Mouse (Mus musculus) midbrain, embryonic 13.5 days (tissue): ENCODE data around the gene Grk5. TPM values are rescaled to one million over a fixed set of nuclear protein-coding genes. Genes with fewer than 3 reads are reported as not detected.
A peak's percentile ranks its signal among the peaks of the same experiment; 100 is the strongest.

Experiments used
- ATAC-seq: fragments of 200-750 bp; cut with Nextera tagmentation; 2 replicates; pipeline ENCODE4 v1.8.0; 2017; ENCODE audit warnings: mild to moderate bottlenecking, moderate TSS enrichment, moderate library complexity
- H3K27ac ChIP-seq: fragments of 300-500 bp; sonication (generic); 2 replicates; pipeline ENCODE4 v1.5.1; 2015; ENCODE audit warnings: inconsistent platforms, mild to moderate bottlenecking, moderate library complexity
- H3K27me3 ChIP-seq: fragments of 300-500 bp; sonication (generic); 2 replicates; pipeline ENCODE4 v1.6.1; 2015; ENCODE audit warnings: mild to moderate bottlenecking, inconsistent platforms
- H3K36me3 ChIP-seq: fragments of 300-500 bp; sonication (generic); 2 replicates; pipeline ENCODE4 v1.6.1; 2015; ENCODE audit warnings: mild to moderate bottlenecking, inconsistent platforms
- H3K4me1 ChIP-seq: fragments of 300-500 bp; sonication (generic); replicated peaks from 2 replicates; pipeline ENCODE4 v1.6.1; 2015; ENCODE audit warnings: inconsistent platforms
- H3K4me2 ChIP-seq: fragments of 300-500 bp; sonication (generic); replicated peaks from 2 replicates; pipeline ENCODE4 v1.6.1; 2015; ENCODE audit warnings: moderate library complexity, mild to moderate bottlenecking, inconsistent platforms
- H3K4me3 ChIP-seq: fragments of 300-500 bp; sonication (generic); replicated peaks from 2 replicates; pipeline ENCODE4 v1.5.1; 2015; ENCODE audit warnings: mild to moderate bottlenecking, inconsistent platforms
- H3K9ac ChIP-seq: fragments of 300-500 bp; sonication (generic); replicated peaks from 2 replicates; pipeline ENCODE4 v1.6.1; 2015; ENCODE audit warnings: mild to moderate bottlenecking, inconsistent platforms
- H3K9me3 ChIP-seq: fragments of 300-500 bp; sonication (generic); 2 replicates; pipeline ENCODE4 v1.6.1; 2016; ENCODE audit warnings: mild to moderate bottlenecking, inconsistent platforms
- WGBS: fragments of 180-500 bp; shearing (Covaris S2); methylation state at CpG from one replicate; pipeline ENCODE4 v1.1.7; 2015; 5-methylcytosine and 5-hydroxymethylcytosine counted together
- polyA plus RNA-seq: library from polyadenylated mRNA; unstranded; fragments of >200 nt; fragmentation: Nextera tagmentation; extraction: Ambion mirVana; gene quantifications from 2 replicates; pipeline ENCODE4 v1.2.1, GENCODE M21; 2015

The Grk5 gene
- polyA plus RNA-seq, 1 experiment from 2014 or later = 2.7 TPM

- Histone ChIP-seq H3K4me3 (peak overlapping the region; percentile 86), H3K9ac (peak overlapping the region; percentile 88), H3K27me3 (no peaks in the 10 kb centered on the region), H3K4me1 (peaks cover 23% of the 10 kb centered on the region), H3K9me3 (no peaks in the 10 kb centered on the region), H3K36me3 (no peaks in the 10 kb centered on the region), H3K27ac (peak overlapping the region; percentile 96), H3K4me2 (peak overlapping the region; percentile 61)
- ATAC-seq = peak; percentile 9
- 5% methylated on average over 17 of the region's 17 CpGs for WGBS
These were observed 342 bp upstream of the Grk5 start for GRCm38 (mm10) chr19:60889101-60889713.

- peak overlapping the region; percentile 86 for H3K4me3 ChIP-seq
- under 1% methylated on average over 39 of the region's 41 CpGs for WGBS
- peak overlapping the region; percentile 88 for H3K9ac ChIP-seq
- H3K4me1 ChIP-seq = peaks cover 23% of the 10 kb centered on the region
- H3K27me3 ChIP-seq = no peaks in the 10 kb centered on the region
- no peaks in the 10 kb centered on the region for H3K36me3 ChIP-seq
- H3K4me2 ChIP-seq = peak overlapping the region; percentile 61
- peak; percentile 80 for ATAC-seq
- H3K27ac ChIP-seq = peak overlapping the region; percentile 96
- no peaks in the 10 kb centered on the region for H3K9me3 ChIP-seq
These were observed 1.0 kb downstream of the Grk5 start for GRCm38 (mm10) chr19:60890391-60891122.

DNA sequence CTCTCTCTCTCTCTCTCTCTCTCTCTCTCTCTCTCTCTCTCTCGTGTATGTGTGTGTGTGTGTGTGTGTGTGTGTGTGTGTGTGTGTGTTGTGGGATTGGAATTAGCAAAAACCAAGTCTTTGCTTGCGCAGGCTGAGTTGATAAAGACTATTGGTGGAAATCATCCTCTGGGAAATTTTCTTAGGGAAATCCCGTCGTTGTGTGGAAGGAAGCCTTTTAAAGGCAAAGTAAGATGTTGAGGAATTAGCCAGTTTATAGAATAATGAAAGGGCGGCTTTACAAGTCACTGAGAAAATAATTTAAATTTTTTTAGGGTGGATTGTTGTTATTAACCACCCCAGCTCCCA lies 1.5 kb downstream of the Grk5 start:
- peak overlapping the region; percentile 61 for H3K4me2 ChIP-seq
- H3K27ac ChIP-seq = no peak overlapping the region
- peaks cover 23% of the 10 kb centered on the region for H3K4me1 ChIP-seq
- peak overlapping the region; percentile 86 for H3K4me3 ChIP-seq
- H3K36me3 ChIP-seq = no peaks in the 10 kb centered on the region
- H3K9ac ChIP-seq = peak overlapping the region; percentile 56
- no peak for ATAC-seq
- no peaks in the 10 kb centered on the region for H3K9me3 ChIP-seq
- 7% methylated on average over 4 of the region's 5 CpGs for WGBS
- H3K27me3 ChIP-seq = no peaks in the 10 kb centered on the region

DNA sequence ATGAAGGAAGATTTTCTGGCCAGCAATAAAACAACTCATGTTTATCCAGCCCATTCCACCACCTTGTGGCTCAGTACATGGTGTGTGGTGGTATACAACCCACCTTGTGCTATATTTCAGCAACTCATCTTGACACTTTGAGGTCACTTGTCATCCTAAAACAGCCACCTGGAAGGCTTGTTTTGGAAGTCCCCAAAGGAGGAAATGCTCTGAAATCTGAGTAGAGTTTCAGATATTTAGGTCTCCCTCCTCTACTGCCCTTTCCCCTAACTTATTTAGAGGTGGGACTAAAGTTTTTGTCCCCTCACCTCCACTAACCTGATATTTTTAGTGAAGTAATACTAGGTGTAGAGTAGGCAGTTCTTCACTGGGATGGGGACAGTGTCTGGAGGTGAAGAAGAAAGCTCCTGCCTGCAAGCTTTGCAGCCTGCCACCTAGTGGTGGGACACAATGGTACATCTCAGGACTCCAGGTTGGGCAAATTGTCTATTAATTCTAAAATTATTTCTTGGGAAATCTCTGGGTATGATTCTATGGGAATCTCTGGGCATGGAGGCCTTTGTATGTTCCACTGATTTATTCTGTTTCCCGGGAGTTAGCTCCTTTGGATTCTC lies 2.5 kb downstream of the Grk5 start:
- Histone ChIP-seq H3K27me3 (no peaks in the 10 kb centered on the region), H3K36me3 (no peaks in the 10 kb centered on the region), H3K27ac (no peak overlapping the region), H3K9me3 (no peaks in the 10 kb centered on the region), H3K4me2 (peak overlapping the region; percentile 61), H3K4me3 (peak overlapping the region; percentile 86; the same call in 1 of the 2 replicates), H3K9ac (0 out of 2 replicates have a peak overlapping the region, but pooled peaks have one; percentile 56), H3K4me1 (peaks cover 23% of the 10 kb centered on the region)
- ATAC-seq = no peak
- WGBS = 40% methylated on average over 1 of the region's 1 CpGs

DNA sequence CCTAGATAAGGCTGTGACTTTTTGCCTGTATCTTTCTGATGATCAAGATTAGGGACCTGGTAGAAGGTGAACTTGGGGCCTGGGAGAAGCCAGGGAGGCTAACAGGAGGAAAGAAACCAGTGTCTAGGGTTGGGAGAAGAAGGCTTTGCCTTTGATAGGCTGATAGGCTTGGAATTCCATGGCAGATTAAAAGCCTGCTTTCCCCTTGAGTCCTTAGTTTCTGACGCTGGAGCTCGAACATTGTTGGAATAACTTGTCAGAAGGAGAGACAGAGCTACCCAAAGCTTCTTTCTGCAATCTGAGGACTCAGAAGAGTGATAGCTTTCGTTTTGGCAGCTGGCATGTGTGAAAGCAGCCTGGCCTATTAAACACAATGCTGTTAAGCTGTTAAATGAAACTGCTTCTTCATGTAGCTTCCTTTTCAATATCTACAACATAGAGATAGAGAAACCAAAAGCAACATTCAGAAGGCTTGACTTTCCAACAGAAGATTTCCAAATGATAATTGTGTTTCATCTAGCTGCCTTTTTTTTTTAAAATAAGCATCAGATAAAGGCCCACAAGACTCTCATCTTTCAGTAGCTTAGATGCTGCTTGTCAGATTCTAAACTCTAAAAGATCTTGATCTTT lies 5.8 kb downstream of the Grk5 start:
- ATAC-seq = no peak
- WGBS = 19% methylated on average over 3 of the region's 3 CpGs

DNA sequence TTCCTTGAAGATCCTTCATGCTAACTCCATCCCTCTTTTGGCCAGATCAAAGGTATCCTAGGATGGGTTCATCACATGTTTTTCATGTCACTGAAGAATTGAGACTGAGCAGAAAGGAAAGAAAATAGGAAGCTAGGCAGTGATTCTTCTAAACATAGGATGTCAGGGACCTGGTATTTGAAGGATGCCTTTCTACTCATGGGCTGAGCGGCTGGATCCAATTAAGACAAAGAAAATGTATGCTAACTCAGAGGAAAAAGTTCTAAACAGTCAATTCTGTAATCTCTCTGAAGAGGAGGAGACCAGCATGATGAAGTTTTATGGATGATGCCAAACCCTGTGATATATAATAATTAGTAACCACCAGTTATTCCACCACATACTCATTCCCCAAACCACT lies 13.6 kb downstream of the Grk5 start:
- Histone ChIP-seq H3K4me3 (no peak overlapping the region), H3K27me3 (no peaks in the 10 kb centered on the region), H3K36me3 (no peaks in the 10 kb centered on the region), H3K9ac (no peak overlapping the region), H3K4me1 (no peaks in the 10 kb centered on the region), H3K27ac (no peak overlapping the region), H3K9me3 (no peaks in the 10 kb centered on the region), H3K4me2 (no peak overlapping the region)
- no peak for ATAC-seq
- WGBS = 89% methylated on average over 1 of the region's 1 CpGs

More for the DNA sequence above, 5.8 kb downstream of the Grk5 start:
- no peak overlapping the region for H3K4me2 ChIP-seq
- no peaks in the 10 kb centered on the region for H3K27me3 ChIP-seq
- no peaks in the 10 kb centered on the region for H3K36me3 ChIP-seq
- H3K4me1 ChIP-seq = peaks cover 16% of the 10 kb centered on the region
- no peaks in the 10 kb centered on the region for H3K9me3 ChIP-seq
- no peak overlapping the region for H3K27ac ChIP-seq
- no peak overlapping the region for H3K9ac ChIP-seq
- no peak overlapping the region for H3K4me3 ChIP-seq

DNA sequence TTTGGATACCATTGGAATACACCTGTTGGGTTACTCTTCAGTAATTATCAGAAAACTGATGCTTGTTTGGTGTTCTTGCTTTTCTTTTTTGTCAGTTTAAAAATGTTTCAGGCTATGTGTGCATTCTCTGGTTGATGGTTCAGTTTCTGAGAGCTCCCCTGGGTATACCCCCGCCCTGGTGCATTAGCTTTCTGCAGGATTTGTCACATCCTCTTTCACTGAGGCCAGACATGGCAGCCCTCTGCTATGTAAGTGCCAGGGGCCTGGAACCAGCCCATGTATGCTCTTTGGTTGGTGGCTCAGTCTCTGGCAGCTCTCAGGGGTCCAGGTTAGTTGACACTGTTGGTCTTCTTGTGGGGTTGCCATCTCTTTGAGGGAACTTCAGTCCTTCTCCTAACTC lies 14.4 kb downstream of the Grk5 start:
- 83% methylated on average over 1 of the region's 1 CpGs for WGBS
- no peaks in the 10 kb centered on the region for H3K4me1 ChIP-seq
- no peaks in the 10 kb centered on the region for H3K36me3 ChIP-seq

GRCm38 (mm10) chr19:60905477-60905876 lies 15.9 kb downstream of the Grk5 start:
- Histone ChIP-seq H3K4me1 (no peaks in the 10 kb centered on the region), H3K36me3 (no peaks in the 10 kb centered on the region), H3K27ac (no peak overlapping the region), H3K9ac (no peak overlapping the region), H3K9me3 (no peaks in the 10 kb centered on the region), H3K4me2 (no peak overlapping the region), H3K4me3 (no peak overlapping the region), H3K27me3 (no peaks in the 10 kb centered on the region)
- 97% methylated on average over 5 of the region's 5 CpGs for whole genome bisulfite sequencing
- no peak for ATAC-seq

More for the DNA sequence above, 14.4 kb downstream of the Grk5 start:
- Histone ChIP-seq H3K9me3 (no peaks in the 10 kb centered on the region), H3K27me3 (no peaks in the 10 kb centered on the region), H3K4me3 (no peak overlapping the region), H3K4me2 (no peak overlapping the region), H3K9ac (no peak overlapping the region), H3K27ac (no peak overlapping the region)
- ATAC-seq = no peak

DNA sequence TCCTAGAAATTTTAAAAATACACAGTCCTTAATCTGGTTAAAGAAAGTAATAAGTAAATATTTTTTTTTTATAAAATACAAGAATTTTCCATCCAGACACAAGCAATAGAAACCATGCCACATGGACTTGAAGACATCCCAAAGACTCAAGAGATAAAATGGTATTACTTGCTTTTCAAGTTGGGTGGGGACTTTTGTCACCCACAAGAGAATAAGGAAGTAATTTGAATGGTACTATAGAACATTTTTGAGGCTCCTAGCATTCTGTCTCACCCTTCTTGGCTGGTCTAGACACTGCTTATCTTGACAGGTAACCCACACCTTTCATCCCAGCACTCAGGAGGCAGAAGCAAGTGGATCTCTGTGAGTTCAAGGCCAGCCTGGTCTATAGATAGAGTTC lies 20.8 kb downstream of the Grk5 start:
- no peak overlapping the region for H3K4me2 ChIP-seq
- H3K4me3 ChIP-seq = no peak overlapping the region
- no peaks in the 10 kb centered on the region for H3K27me3 ChIP-seq
- H3K4me1 ChIP-seq = no peaks in the 10 kb centered on the region
- ATAC-seq = no peak
- no peak overlapping the region for H3K9ac ChIP-seq
- H3K36me3 ChIP-seq = no peaks in the 10 kb centered on the region
- no peak overlapping the region for H3K27ac ChIP-seq
- no peaks in the 10 kb centered on the region for H3K9me3 ChIP-seq

- no peaks in the 10 kb centered on the region for H3K9me3 ChIP-seq
- H3K27me3 ChIP-seq = no peaks in the 10 kb centered on the region
- no peaks in the 10 kb centered on the region for H3K36me3 ChIP-seq
- H3K4me3 ChIP-seq = no peak overlapping the region
- no peak for ATAC-seq
- H3K9ac ChIP-seq = no peak overlapping the region
- H3K4me1 ChIP-seq = no peaks in the 10 kb centered on the region
- no peak overlapping the region for H3K4me2 ChIP-seq
- WGBS = 88% methylated on average over 2 of the region's 2 CpGs
- no peak overlapping the region for H3K27ac ChIP-seq
These were observed 22.1 kb downstream of the Grk5 start for GRCm38 (mm10) chr19:60911653-60912052.

- Histone ChIP-seq H3K9ac (no peak overlapping the region), H3K4me3 (no peak overlapping the region), H3K4me1 (no peaks in the 10 kb centered on the region), H3K9me3 (no peaks in the 10 kb centered on the region), H3K27me3 (no peaks in the 10 kb centered on the region), H3K27ac (no peak overlapping the region), H3K36me3 (no peaks in the 10 kb centered on the region), H3K4me2 (no peak overlapping the region)
- ATAC-seq = no peak
- 80% methylated on average over 4 of the region's 4 CpGs for WGBS
These were observed 25.7 kb downstream of the Grk5 start for GRCm38 (mm10) chr19:60915236-60915635.

- Histone ChIP-seq H3K27ac (no peak overlapping the region), H3K9me3 (no peaks in the 10 kb centered on the region), H3K4me3 (no peak overlapping the region), H3K4me1 (no peaks in the 10 kb centered on the region), H3K27me3 (no peaks in the 10 kb centered on the region), H3K36me3 (no peaks in the 10 kb centered on the region), H3K4me2 (no peak overlapping the region), H3K9ac (no peak overlapping the region)
- 97% methylated on average over 3 of the region's 3 CpGs for WGBS
- ATAC-seq = no peak
These were observed 26.3 kb downstream of the Grk5 start for GRCm38 (mm10) chr19:60915862-60916261.
